Mouse (Mus musculus): ENCODE measurements around the gene Egfl7.

DNA sequence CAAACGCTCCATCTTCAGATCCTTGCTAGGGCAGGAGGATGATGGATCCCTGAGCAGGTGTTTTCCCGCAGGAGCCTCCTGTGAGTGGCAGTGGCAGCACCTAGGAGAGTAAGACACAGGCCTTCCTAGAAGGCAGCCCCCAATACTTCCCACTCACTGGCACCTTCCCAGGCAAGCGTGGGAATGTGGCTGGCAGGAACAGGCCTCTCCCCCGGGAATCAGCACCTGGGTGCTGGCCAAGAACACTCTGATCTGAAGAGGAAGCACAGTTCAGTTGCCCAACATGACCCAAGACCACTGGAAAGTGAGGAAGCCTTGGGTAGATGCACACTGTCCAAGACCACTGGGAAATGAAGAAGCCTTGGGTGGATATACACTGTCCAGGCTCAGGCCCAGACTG is 24.7 kb upstream of the Egfl7 start:
- TF ChIP-seq CTCF (IDR thresholded peaks at IDR 0.05; ENCODE audit: low read depth, low read length) (no peak), POLR2A (IDR thresholded peaks at IDR 0.05; ENCODE audit: borderline replicate concordance, low read depth, low read length) (no peak)
